Mouse (Mus musculus) spleen, adult 2 months (tissue): ENCODE measurements around the gene 4931406C07Rik. TPM values are rescaled to one million over a fixed set of nuclear protein-coding genes. Genes with fewer than 3 reads are reported as not detected.

Experiments
- DNase-seq, 2 experiments: peaks; one replicate each; pipeline versions ENCODE4 v3.0.0 to v3.0.0-alpha.2; 2012 to 2021; ENCODE audit warnings: low spot score in 2 of 2, low read depth in 1 of 2
- H3K27ac ChIP-seq: fragments of 200-500 bp; 2 replicates; pipeline ENCODE4 v1.5.1; 2012; ENCODE audit warnings: low read length, inconsistent platforms; ENCODE audit not compliant: insufficient read depth
- H3K27me3 ChIP-seq: fragments of 200-500 bp; 2 replicates; pipeline ENCODE4 v1.6.1; 2012; ENCODE audit warnings: mild to moderate bottlenecking, moderate library complexity, low read length, inconsistent platforms; ENCODE audit not compliant: control insufficient read depth, insufficient read depth
- H3K36me3 ChIP-seq: fragments of 200-500 bp; 2 replicates; pipeline ENCODE4 v1.6.1; 2012; ENCODE audit warnings: mild to moderate bottlenecking, low read length, inconsistent platforms; ENCODE audit not compliant: control insufficient read depth, insufficient read depth
- H3K4me1 ChIP-seq: fragments of 200-500 bp; 2 replicates; pipeline ENCODE4 v1.6.1; 2011; ENCODE audit warnings: inconsistent platforms; ENCODE audit not compliant: control insufficient read depth, insufficient read depth, insufficient read length
- H3K4me3 ChIP-seq: fragments of 200-500 bp; 2 replicates; pipeline ENCODE4 v1.5.1; 2011; ENCODE audit warnings: mild to moderate bottlenecking, inconsistent platforms; ENCODE audit not compliant: insufficient read depth, insufficient read length; ENCODE audit errors: extremely low read depth
- CTCF ChIP-seq: fragments of 200-500 bp; IDR thresholded peaks from 2 replicates; pipeline ENCODE4 v1.5.1; 2011; ENCODE audit warnings: mild to moderate bottlenecking, inconsistent platforms; ENCODE audit not compliant: insufficient read depth, insufficient read length, insufficient replicate concordance; ENCODE audit errors: extremely low read depth
- POLR2A ChIP-seq: fragments of 200-500 bp; IDR thresholded peaks from 2 replicates; pipeline ENCODE4 v1.6.1; 2011; ENCODE audit warnings: low read depth, low read length, inconsistent platforms
- WGBS: fragments of 180-500 bp; shearing (Covaris S2); methylation state at CpG from one replicate; pipeline ENCODE4 v1.1.7; 2018; 5-methylcytosine and 5-hydroxymethylcytosine counted together
- polyA plus RNA-seq: library from polyadenylated mRNA; depleted of rRNA; stranded (reverse); fragments of >200 nt; gene quantifications from 2 replicates; pipeline ENCODE4 v1.2.3, GENCODE M21; 2012

4931406C07Rik gene
- polyA plus RNA-seq, 1 experiment: 3.1 TPM

- Histone ChIP-seq H3K27me3 (no peaks in the 10 kb centered on the region), H3K4me1 (peaks cover 8% of the 10 kb centered on the region; the same call in 1 of the 2 replicates), H3K27ac (no peak overlapping the region), H3K4me3 (no peak overlapping the region), H3K36me3 (peaks cover 22% of the 10 kb centered on the region)
- no peak for DNase-seq
- WGBS: 84% methylated on average over 3 of the region's 3 CpGs
- TF ChIP-seq POLR2A (no peak), CTCF (no peak)
Measured at GRCm38 (mm10) chr9:15278343-15278742, 27.9 kb downstream of the 4931406C07Rik start.

GRCm38 (mm10) chr9:15276855-15277254 is 29.4 kb downstream of the 4931406C07Rik start:
- Histone ChIP-seq H3K4me1 (peaks cover 8% of the 10 kb centered on the region; the same call in 1 of the 2 replicates), H3K27me3 (no peaks in the 10 kb centered on the region), H3K4me3 (no peak overlapping the region), H3K36me3 (peaks cover 31% of the 10 kb centered on the region), H3K27ac (no peak overlapping the region)
- 95% methylated on average over 4 of the region's 4 CpGs for WGBS
- no peak for DNase-seq
- no peak for TF ChIP-seq POLR2A
- TF ChIP-seq CTCF: no peak

- Histone ChIP-seq H3K27me3 (no peaks in the 10 kb centered on the region), H3K27ac (no peak overlapping the region), H3K4me1 (peaks cover 2% of the 10 kb centered on the region; the same call in 1 of the 2 replicates), H3K36me3 (peaks cover 48% of the 10 kb centered on the region), H3K4me3 (no peak overlapping the region)
- WGBS: 85% methylated on average over 2 of the region's 2 CpGs
- no peak for DNase-seq
- TF ChIP-seq POLR2A (no peak), CTCF (no peak)
Measured at GRCm38 (mm10) chr9:15273981-15274380, 32.3 kb downstream of the 4931406C07Rik start.

- peaks cover 49% of the 10 kb centered on the region for H3K36me3 ChIP-seq
- TF ChIP-seq POLR2A (no peak), CTCF (no peak)
- no peaks in the 10 kb centered on the region for H3K4me1 ChIP-seq
- no peak for DNase-seq
- WGBS: 96% methylated on average over 10 of the region's 10 CpGs
- no peak overlapping the region for H3K27ac ChIP-seq
- H3K4me3 ChIP-seq: no peak overlapping the region
- H3K27me3 ChIP-seq: no peaks in the 10 kb centered on the region
Measured at GRCm38 (mm10) chr9:15263487-15263886, 42.8 kb downstream of the 4931406C07Rik start.

- H3K36me3 ChIP-seq: peaks cover 43% of the 10 kb centered on the region
- no peaks in the 10 kb centered on the region for H3K27me3 ChIP-seq
- H3K27ac ChIP-seq: no peak overlapping the region
- WGBS: 93% methylated on average over 8 of the region's 8 CpGs
- H3K4me1 ChIP-seq: no peaks in the 10 kb centered on the region
- DNase-seq: no peak
- TF ChIP-seq POLR2A (no peak), CTCF (no peak)
- H3K4me3 ChIP-seq: no peak overlapping the region
Measured at GRCm38 (mm10) chr9:15261980-15262379, 44.3 kb downstream of the 4931406C07Rik start.

GRCm38 (mm10) chr9:15256214-15256613 is 50.0 kb downstream of the 4931406C07Rik start:
- no peaks in the 10 kb centered on the region for H3K27me3 ChIP-seq
- no peak overlapping the region for H3K4me3 ChIP-seq
- H3K4me1 ChIP-seq: no peaks in the 10 kb centered on the region
- WGBS: 85% methylated on average over 3 of the region's 3 CpGs
- no peak for DNase-seq
- no peak for TF ChIP-seq CTCF
- no peak for TF ChIP-seq POLR2A
- H3K36me3 ChIP-seq: peaks cover 3% of the 10 kb centered on the region; the same call in 1 of the 2 replicates
- H3K27ac ChIP-seq: no peak overlapping the region

GRCm38 (mm10) chr9:15254501-15254900 is 51.7 kb downstream of the 4931406C07Rik start:
- no peak overlapping the region for H3K27ac ChIP-seq
- no peaks in the 10 kb centered on the region for H3K27me3 ChIP-seq
- no peaks in the 10 kb centered on the region for H3K4me1 ChIP-seq
- TF ChIP-seq POLR2A: no peak
- H3K36me3 ChIP-seq: no peaks in the 10 kb centered on the region
- WGBS: 82% methylated on average over 7 of the region's 7 CpGs
- H3K4me3 ChIP-seq: no peak overlapping the region
- DNase-seq: no peak
